Mouse (Mus musculus): ENCODE results near the gene Plek. TPM values are rescaled to one million over a fixed set of nuclear protein-coding genes. Genes with fewer than 3 reads are reported as not detected.
"Not testable (repeated sequence)": the region's sequence is repeated elsewhere in the genome, so short reads cannot be mapped to it uniquely, and the experiment has no call there.

Plek gene
- total RNA-seq (2021), result under 1 TPM; 0.84 to 0.99 TPM
- long read RNA-seq, experiment 1, partial matches to known transcripts, result 1 of 1 reads
- long read RNA-seq, experiment 1, other reads (novel, unspliced or antisense), result 0 of 1 reads
- long read RNA-seq, experiment 2, result 0 reads

GRCm38 (mm10) chr11:17051545-17052475 lies at the start of gene Plek, which contains the start of gene Cnrip1:
Gene Plek (minus strand): TSS chr11:17052381.
Gene Cnrip1 (plus strand): TSS chr11:17051586.
- TF ChIP-seq CTCF (IDR thresholded peaks at IDR 0.05), result no peak
- intact Hi-C loops (cut with DNase I), result no loop called here
- Histone ChIP-seq H3K4me3 (peak within 1 kb of the TSS; percentile 84), H3K27ac (peak within 1 kb of the TSS; percentile 87)
- peak; percentile 80 for DNase-seq

- intact Hi-C loops (cut with DNase I), result loop anchor here (5.0 kb wide), 1 partner anchor 71 kb away; the partner anchor contains the start of gene Ppp3r1
- peak overlapping the region; percentile 32; the same call in 1 of the 2 replicates for H3K27ac ChIP-seq
- no peak for TF ChIP-seq CTCF (IDR thresholded peaks at IDR 0.05)
- no peak overlapping the region for H3K4me3 ChIP-seq
- peak; percentile 29 for DNase-seq
Observed at GRCm38 (mm10) chr11:17086106-17086505, 33.9 kb upstream of the Plek start.

DNA sequence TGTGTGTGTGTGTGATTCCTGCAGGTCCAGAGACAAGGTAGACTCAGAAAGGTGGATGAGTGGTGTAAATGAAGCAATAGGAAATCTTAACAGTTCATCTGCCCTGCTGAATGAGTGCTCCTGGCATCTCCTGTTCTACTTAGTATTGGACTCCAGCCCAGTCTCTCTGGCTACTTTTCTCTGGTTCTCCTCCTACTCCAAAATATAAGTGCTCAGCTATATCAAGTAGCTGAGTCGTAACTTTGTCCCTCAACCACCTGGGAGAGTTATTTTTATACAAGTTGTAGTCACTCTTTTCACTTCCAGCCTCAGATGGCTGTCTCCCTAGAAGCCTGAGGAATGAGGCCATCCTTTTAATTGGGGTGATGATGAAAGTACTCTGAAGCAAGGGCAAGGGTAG lies 31.7 kb upstream of the Plek start:
- H3K27ac ChIP-seq, result peak overlapping the region; percentile 78
- intact Hi-C loops (cut with DNase I), result loop anchor here (2.0 kb wide), 1 partner anchor 127 kb away; the partner anchor contains the start of gene Pno1
- DNase-seq, result peak; percentile 54
- no peak overlapping the region for H3K4me3 ChIP-seq
- no peak for TF ChIP-seq CTCF (IDR thresholded peaks at IDR 0.05)

DNA sequence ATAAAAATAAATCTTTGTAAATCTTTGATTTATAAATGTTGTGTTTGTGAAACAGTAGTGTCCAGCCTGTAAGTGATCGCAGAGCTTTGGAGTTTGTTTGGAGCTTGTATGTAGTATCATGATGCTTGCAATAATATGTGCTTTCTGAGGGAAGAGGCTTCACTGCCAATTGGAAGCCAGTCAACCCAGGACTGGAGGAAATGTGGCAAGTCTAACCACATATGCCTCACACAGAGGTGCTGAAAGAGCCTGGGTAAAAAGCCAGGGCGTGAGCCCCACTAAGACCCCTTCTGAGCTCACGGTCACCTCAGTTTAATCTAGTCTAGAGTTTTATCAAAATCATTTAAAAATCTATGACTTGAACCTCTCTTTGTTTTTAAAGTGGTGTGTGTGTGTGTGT lies 31.3 kb upstream of the Plek start:
- H3K27ac ChIP-seq, result peak overlapping the region; percentile 78
- no peak for TF ChIP-seq CTCF (IDR thresholded peaks at IDR 0.05)
- DNase-seq, result no peak
- intact Hi-C loops (cut with DNase I), result loop anchor here (2.0 kb wide), 1 partner anchor 127 kb away; the partner anchor contains the start of gene Pno1
- peak overlapping the region; percentile 15; the same call in 1 of the 2 replicates for H3K4me3 ChIP-seq

DNA sequence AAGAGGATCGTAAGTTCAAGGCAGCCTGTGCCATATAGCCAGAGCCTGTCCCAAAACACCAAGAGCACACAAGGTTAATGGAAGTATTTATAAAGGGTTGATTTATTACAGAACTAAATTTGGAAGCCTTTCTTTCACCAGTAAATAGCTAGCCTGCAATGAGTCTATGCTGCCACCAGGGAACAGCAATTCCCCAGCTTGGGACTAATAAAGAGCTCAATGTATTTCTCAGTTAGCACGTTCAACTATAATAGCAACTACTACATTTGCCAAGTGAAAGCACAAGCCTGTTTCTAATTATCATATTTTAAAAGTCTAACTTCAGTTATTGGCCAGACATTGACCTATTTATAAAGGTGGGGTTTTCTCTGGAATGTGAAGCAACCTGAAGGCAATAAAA lies 30.8 kb upstream of the Plek start:
- Histone ChIP-seq H3K4me3 (no peak overlapping the region), H3K27ac (peak overlapping the region; percentile 78)
- intact Hi-C loops (cut with DNase I), result loop anchor here (2.0 kb wide), 1 partner anchor 128 kb away; the partner anchor contains the start of gene Pno1
- peak; percentile 82 for TF ChIP-seq CTCF (IDR thresholded peaks at IDR 0.05)
- DNase-seq, result peak; percentile 35

DNA sequence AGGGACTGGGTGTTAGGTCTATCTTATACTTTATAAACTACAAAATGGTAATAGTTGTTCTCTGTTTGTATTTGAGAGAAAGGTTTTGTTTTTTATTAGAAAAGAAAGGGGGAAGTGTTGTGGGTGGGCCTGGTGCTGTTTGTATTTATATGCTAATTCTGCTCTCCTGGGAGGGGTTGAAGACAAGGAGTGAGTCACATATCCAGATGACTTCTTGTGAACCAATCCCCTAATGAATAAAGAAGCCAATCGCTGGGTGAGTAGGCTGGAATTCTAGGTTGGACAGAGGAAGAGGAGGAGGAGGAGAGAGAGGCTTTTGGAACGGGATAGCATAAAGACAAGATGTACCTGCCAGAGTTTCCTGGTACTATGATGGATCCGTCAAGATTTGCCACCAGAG lies 29.9 kb upstream of the Plek start:
- H3K4me3 ChIP-seq, result no peak overlapping the region
- no peak for TF ChIP-seq CTCF (IDR thresholded peaks at IDR 0.05)
- intact Hi-C loops (cut with DNase I), result loop anchor here (2.0 kb wide), 1 partner anchor 129 kb away; the partner anchor contains the start of gene Pno1
- no peak overlapping the region for H3K27ac ChIP-seq
- no peak for DNase-seq

DNA sequence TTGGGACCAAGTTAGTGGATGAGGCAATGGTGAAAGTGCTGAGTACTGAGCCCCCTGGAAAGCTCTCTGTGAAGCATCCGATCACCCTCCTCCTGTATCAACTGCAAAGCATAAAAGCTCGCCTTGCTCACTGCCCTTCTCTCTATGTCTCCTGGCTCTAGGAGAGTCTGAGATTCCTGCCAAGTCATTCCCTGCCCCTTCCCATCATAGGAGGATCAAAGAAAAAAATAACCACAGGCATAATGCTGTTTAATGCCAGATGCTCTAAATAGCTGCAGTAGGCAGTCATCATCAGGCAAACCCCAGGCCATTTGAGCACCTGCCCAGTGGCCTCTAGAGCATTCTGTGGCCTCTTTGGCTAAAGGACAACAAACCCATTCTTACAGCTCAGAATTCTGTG lies 23.5 kb upstream of the Plek start:
- no peak overlapping the region for H3K4me3 ChIP-seq
- intact Hi-C loops (cut with DNase I), result no loop called here
- DNase-seq, result peak; percentile 65
- TF ChIP-seq CTCF (IDR thresholded peaks at IDR 0.05), result no peak
- peak overlapping the region; percentile 68 for H3K27ac ChIP-seq

DNA sequence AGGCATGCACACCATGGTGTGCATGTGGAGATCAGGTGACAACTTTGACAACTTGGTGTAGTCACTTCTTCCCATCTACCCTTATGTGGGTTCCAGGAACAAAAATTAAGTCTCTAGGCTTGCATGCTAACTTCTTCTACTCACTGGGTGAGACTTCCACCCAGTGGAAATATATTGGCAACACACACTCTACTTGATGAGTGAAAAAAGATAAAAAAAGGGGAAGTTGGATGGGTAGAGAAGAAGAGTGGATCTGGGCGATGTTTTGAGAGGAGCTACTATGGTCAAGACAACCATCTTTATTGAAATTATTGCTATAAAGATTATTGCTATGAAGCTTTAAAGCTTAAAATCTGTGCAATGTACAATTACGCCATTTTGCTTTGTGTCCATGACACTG lies 17.2 kb upstream of the Plek start:
- H3K27ac ChIP-seq; intact Hi-C loops (cut with DNase I); DNase-seq; H3K4me3 ChIP-seq: not testable (repeated sequence)

- TF ChIP-seq CTCF (IDR thresholded peaks at IDR 0.05), result no peak
- H3K4me3 ChIP-seq, result peak overlapping the region; percentile 84
- peak overlapping the region; percentile 87 for H3K27ac ChIP-seq
- intact Hi-C loops (cut with DNase I), result no loop called here
- DNase-seq, result no peak
Observed at GRCm38 (mm10) chr11:17052476-17053049, 382 bp upstream of the Plek start.

GRCm38 (mm10) chr11:17045806-17046205 lies 6.4 kb downstream of the Plek start:
- no peak for TF ChIP-seq CTCF (IDR thresholded peaks at IDR 0.05)
- Histone ChIP-seq H3K27ac (no peak overlapping the region), H3K4me3 (no peak overlapping the region)
- intact Hi-C loops (cut with DNase I), result no loop called here
- DNase-seq, result no peak

DNA sequence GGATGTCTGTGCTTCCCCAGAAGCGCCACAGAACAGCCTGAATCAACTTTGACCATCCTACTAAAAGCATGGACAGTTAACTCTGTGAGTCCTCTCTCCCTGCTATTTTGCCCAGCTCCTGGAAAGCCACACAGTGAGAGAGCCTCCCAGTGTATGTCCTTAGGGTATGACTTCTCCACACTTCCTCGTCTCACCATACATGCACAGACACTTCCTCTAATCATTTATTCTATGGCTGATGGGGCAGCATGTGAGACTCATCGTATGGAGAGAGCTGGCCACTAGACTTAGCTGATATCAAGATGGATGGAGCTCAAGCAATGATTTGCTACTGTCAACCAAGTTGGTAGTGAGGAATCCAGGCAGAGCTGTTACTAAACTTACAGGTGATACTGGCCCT lies 28.2 kb downstream of the Plek start:
- TF ChIP-seq CTCF (IDR thresholded peaks at IDR 0.05), result no peak
- Histone ChIP-seq H3K27ac (no peak overlapping the region), H3K4me3 (no peak overlapping the region)
- no peak for DNase-seq
- intact Hi-C loops (cut with DNase I), result no loop called here

GRCm38 (mm10) chr11:17023206-17023605 lies 29.0 kb downstream of the Plek start:
- intact Hi-C loops (cut with DNase I), result no loop called here
- no peak overlapping the region for H3K27ac ChIP-seq
- H3K4me3 ChIP-seq, result no peak overlapping the region
- no peak for DNase-seq
- TF ChIP-seq CTCF (IDR thresholded peaks at IDR 0.05), result no peak

GRCm38 (mm10) chr11:17019328-17019727 lies 32.9 kb downstream of the Plek start:
- no peak overlapping the region for H3K4me3 ChIP-seq
- intact Hi-C loops (cut with DNase I), result no loop called here
- TF ChIP-seq CTCF (IDR thresholded peaks at IDR 0.05), result peak; percentile 46
- no peak overlapping the region for H3K27ac ChIP-seq
- peak; percentile 36 for DNase-seq

Measured in gastrocnemius, adult 2 months (tissue).